Mouse (Mus musculus): ENCODE results near the gene Msi2. TPM values are rescaled to one million over a fixed set of nuclear protein-coding genes. Genes with fewer than 3 reads are reported as not detected.

Gene Msi2
- polyA plus RNA-seq, 1 experiment from 2014 or later: 25.3 TPM

GRCm38 (mm10) chr11:88704688-88705087, 13.6 kb downstream of the Msi2 start:
- Histone ChIP-seq H3K4me3 (no peak overlapping the region), H3K27ac (replicated peaks) (peak overlapping the region; percentile 33), H3K27me3 (ENCODE audit: low read depth, poor library complexity, severe bottlenecking) (no peaks in the 10 kb centered on the region), H3K36me3 (peaks cover 88% of the 10 kb centered on the region), H3K4me1 (peaks cover 98% of the 10 kb centered on the region), H3K9me3 (replicated peaks) (no peaks in the 10 kb centered on the region)
- DNase-seq (ENCODE audit: low spot score): no peak
- WGBS: 81% methylated on average over 10 of the region's 10 CpGs

GRCm38 (mm10) chr11:88703220-88703619, 15.1 kb downstream of the Msi2 start:
- peaks cover 95% of the 10 kb centered on the region for H3K4me1 ChIP-seq
- H3K9me3 ChIP-seq (replicated peaks): no peaks in the 10 kb centered on the region
- 18% methylated on average over 4 of the region's 4 CpGs for WGBS
- peak overlapping the region; percentile 22; the same call in 1 of the 2 replicates for H3K4me3 ChIP-seq
- H3K36me3 ChIP-seq: peaks cover 85% of the 10 kb centered on the region
- no peaks in the 10 kb centered on the region for H3K27me3 ChIP-seq (ENCODE audit: low read depth, poor library complexity, severe bottlenecking)
- H3K27ac ChIP-seq (replicated peaks): peak overlapping the region; percentile 82
- peak; percentile 51 for DNase-seq (ENCODE audit: low spot score)

- H3K9me3 ChIP-seq (replicated peaks): no peaks in the 10 kb centered on the region
- peak overlapping the region; percentile 17 for H3K4me3 ChIP-seq
- peak overlapping the region; percentile 82 for H3K27ac ChIP-seq (replicated peaks)
- peaks cover 85% of the 10 kb centered on the region for H3K36me3 ChIP-seq
- H3K4me1 ChIP-seq: peaks cover 95% of the 10 kb centered on the region
- DNase-seq (ENCODE audit: low spot score): peak; percentile 48
- H3K27me3 ChIP-seq (ENCODE audit: low read depth, poor library complexity, severe bottlenecking): no peaks in the 10 kb centered on the region
- WGBS: 33% methylated on average over 6 of the region's 6 CpGs
These were observed 16.2 kb downstream of the Msi2 start for GRCm38 (mm10) chr11:88701976-88702659.

GRCm38 (mm10) chr11:88701020-88701419, 17.3 kb downstream of the Msi2 start:
- H3K36me3 ChIP-seq: peaks cover 85% of the 10 kb centered on the region
- H3K27ac ChIP-seq (replicated peaks): peak overlapping the region; percentile 82
- peaks cover 95% of the 10 kb centered on the region for H3K4me1 ChIP-seq
- H3K27me3 ChIP-seq (ENCODE audit: low read depth, poor library complexity, severe bottlenecking): no peaks in the 10 kb centered on the region
- no peak for DNase-seq (ENCODE audit: low spot score)
- no peaks in the 10 kb centered on the region for H3K9me3 ChIP-seq (replicated peaks)
- no peak overlapping the region for H3K4me3 ChIP-seq
- WGBS: 94% methylated on average over 6 of the region's 6 CpGs

GRCm38 (mm10) chr11:88700202-88700711, 18.1 kb downstream of the Msi2 start:
- Histone ChIP-seq H3K27me3 (ENCODE audit: low read depth, poor library complexity, severe bottlenecking) (no peaks in the 10 kb centered on the region), H3K9me3 (replicated peaks) (no peaks in the 10 kb centered on the region), H3K4me1 (peaks cover 95% of the 10 kb centered on the region), H3K27ac (replicated peaks) (peak overlapping the region; percentile 49), H3K36me3 (peaks cover 85% of the 10 kb centered on the region), H3K4me3 (no peak overlapping the region)
- no peak for DNase-seq (ENCODE audit: low spot score)
- WGBS: 94% methylated on average over 15 of the region's 15 CpGs

GRCm38 (mm10) chr11:88693905-88694893, 24.1 kb downstream of the Msi2 start:
- peaks cover 58% of the 10 kb centered on the region for H3K36me3 ChIP-seq
- peaks cover 93% of the 10 kb centered on the region for H3K4me1 ChIP-seq
- peak; percentile 45 for DNase-seq (ENCODE audit: low spot score)

GRCm38 (mm10) chr11:88693002-88693769, 25.1 kb downstream of the Msi2 start:
- Histone ChIP-seq H3K36me3 (peaks cover 60% of the 10 kb centered on the region), H3K4me1 (peaks cover 97% of the 10 kb centered on the region), H3K4me3 (0 out of 2 replicates have a peak overlapping the region, but pooled peaks have one; percentile 17), H3K27me3 (ENCODE audit: low read depth, poor library complexity, severe bottlenecking) (no peaks in the 10 kb centered on the region), H3K27ac (replicated peaks) (peak overlapping the region; percentile 84), H3K9me3 (replicated peaks) (no peaks in the 10 kb centered on the region)
- WGBS: 25% methylated on average over 13 of the region's 13 CpGs
- peak; percentile 56 for DNase-seq (ENCODE audit: low spot score)

More at GRCm38 (mm10) chr11:88693905-88694893, 24.1 kb downstream of the Msi2 start:
- Histone ChIP-seq H3K27ac (replicated peaks) (peak overlapping the region; percentile 84), H3K27me3 (ENCODE audit: low read depth, poor library complexity, severe bottlenecking) (no peaks in the 10 kb centered on the region), H3K9me3 (replicated peaks) (no peaks in the 10 kb centered on the region), H3K4me3 (peak overlapping the region; percentile 17)
- 30% methylated on average over 20 of the region's 20 CpGs for WGBS

- H3K4me3 ChIP-seq: no peak overlapping the region
- H3K9me3 ChIP-seq (replicated peaks): no peaks in the 10 kb centered on the region
- peak overlapping the region; percentile 78 for H3K27ac ChIP-seq (replicated peaks)
- DNase-seq (ENCODE audit: low spot score): peak; percentile 48
- 31% methylated on average over 10 of the region's 10 CpGs for WGBS
- peaks cover 60% of the 10 kb centered on the region for H3K36me3 ChIP-seq
- peaks cover 97% of the 10 kb centered on the region for H3K4me1 ChIP-seq
- no peaks in the 10 kb centered on the region for H3K27me3 ChIP-seq (ENCODE audit: low read depth, poor library complexity, severe bottlenecking)
These were observed 25.9 kb downstream of the Msi2 start for GRCm38 (mm10) chr11:88692374-88692773.

GRCm38 (mm10) chr11:88690556-88691287, 27.6 kb downstream of the Msi2 start:
- peaks cover 97% of the 10 kb centered on the region for H3K4me1 ChIP-seq
- H3K4me3 ChIP-seq: peak overlapping the region; percentile 32
- H3K27ac ChIP-seq (replicated peaks): peak overlapping the region; percentile 78
- peak; percentile 42 for DNase-seq (ENCODE audit: low spot score)
- H3K9me3 ChIP-seq (replicated peaks): no peaks in the 10 kb centered on the region
- no peaks in the 10 kb centered on the region for H3K27me3 ChIP-seq (ENCODE audit: low read depth, poor library complexity, severe bottlenecking)
- peaks cover 60% of the 10 kb centered on the region for H3K36me3 ChIP-seq
- 19% methylated on average over 12 of the region's 12 CpGs for WGBS

- Histone ChIP-seq H3K27ac (replicated peaks) (peak overlapping the region; percentile 78), H3K36me3 (peaks cover 60% of the 10 kb centered on the region), H3K27me3 (ENCODE audit: low read depth, poor library complexity, severe bottlenecking) (no peaks in the 10 kb centered on the region), H3K9me3 (replicated peaks) (no peaks in the 10 kb centered on the region), H3K4me1 (peaks cover 97% of the 10 kb centered on the region), H3K4me3 (peak overlapping the region; percentile 32)
- DNase-seq (ENCODE audit: low spot score): no peak
- WGBS: 9% methylated on average over 14 of the region's 14 CpGs
These were observed 28.4 kb downstream of the Msi2 start for GRCm38 (mm10) chr11:88689831-88690459.

- peak overlapping the region; percentile 78 for H3K27ac ChIP-seq (replicated peaks)
- no peak for DNase-seq (ENCODE audit: low spot score)
- H3K4me3 ChIP-seq: no peak overlapping the region
- H3K36me3 ChIP-seq: peaks cover 72% of the 10 kb centered on the region
- H3K27me3 ChIP-seq (ENCODE audit: low read depth, poor library complexity, severe bottlenecking): no peaks in the 10 kb centered on the region
- no peaks in the 10 kb centered on the region for H3K9me3 ChIP-seq (replicated peaks)
- peaks cover 97% of the 10 kb centered on the region for H3K4me1 ChIP-seq
- 95% methylated on average over 8 of the region's 8 CpGs for WGBS
These were observed 29.7 kb downstream of the Msi2 start for GRCm38 (mm10) chr11:88688644-88689043.
